Mouse (Mus musculus): ENCODE data around the gene Rcsd1.
A peak's percentile ranks its signal among the peaks of the same experiment; 100 is the strongest.

Rcsd1 gene

DNA sequence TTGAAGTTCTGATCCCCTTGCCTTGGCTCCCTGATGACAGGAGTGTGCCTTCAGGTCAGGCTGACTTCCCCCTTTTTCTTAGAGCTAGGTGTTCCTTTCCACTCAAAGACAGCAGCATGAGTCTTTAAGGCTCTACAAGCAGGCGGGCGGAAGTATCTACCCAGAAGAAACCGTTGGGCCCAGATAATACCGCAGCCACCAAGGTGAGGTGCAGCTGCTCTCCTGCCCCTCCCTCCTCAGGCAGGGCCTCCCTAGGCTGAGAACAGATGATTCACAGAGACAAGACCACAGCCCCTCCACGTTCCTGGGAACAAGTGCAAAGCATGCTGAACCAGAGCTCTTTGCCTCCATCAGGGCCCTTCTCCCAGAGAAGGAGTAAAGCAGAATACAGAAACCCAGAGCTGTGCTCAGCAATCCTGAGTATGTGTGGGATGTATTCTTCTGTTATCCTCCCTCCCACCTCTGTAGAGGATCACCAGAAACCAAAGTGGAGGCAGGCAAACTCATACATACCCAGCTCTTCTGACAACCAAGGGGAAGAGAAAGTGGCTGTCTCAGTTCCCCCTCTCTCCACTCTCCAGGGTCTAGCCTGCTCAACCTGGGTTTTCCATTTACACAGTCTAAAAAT, at the start of gene Rcsd1:
Rcsd1 (minus strand) TSS at position 129 of the 628 bp plus-strand sequence.
- no peak for DNase-seq (ENCODE audit: low spot score)

DNA sequence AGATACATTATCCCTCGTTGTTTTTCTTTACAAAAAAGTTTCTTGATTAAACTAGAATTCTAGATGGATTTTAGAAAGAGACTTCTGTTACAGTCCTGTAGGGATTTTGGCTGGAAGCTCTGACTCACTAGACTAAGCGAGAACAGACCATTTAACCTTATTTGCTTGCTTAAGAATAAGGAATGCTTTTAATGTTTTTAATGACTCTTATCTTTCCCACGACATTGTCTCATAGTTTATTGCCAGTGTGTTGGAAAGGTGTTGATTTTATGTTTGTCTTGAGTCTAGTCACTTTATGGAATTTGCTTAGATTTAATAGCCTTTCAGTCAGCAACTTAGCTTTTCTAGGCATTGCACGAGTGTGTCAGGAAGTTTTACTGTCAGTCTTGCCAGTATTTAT, 45.6 kb upstream of the Rcsd1 start:
- DNase-seq (ENCODE audit: low spot score), result no peak

DNA sequence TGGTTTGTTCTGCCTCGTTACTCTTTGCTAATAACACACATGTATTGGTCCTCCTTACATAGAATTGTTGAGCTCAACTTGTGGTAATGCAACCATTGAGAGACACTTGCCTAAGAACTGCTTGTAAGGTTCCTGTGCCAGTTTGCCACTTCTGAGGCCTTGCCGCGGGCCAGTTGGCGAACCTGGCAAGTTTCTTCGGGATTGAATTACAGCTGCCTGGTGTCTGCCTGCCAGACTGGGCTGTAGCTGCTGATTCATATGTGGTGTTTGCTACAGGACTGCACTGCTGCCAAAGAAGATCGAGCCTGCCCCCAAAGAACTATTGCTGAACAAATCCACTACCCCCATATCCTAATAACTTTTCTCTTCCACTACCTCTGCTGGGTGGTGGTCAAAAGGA, 44.6 kb upstream of the Rcsd1 start:
- DNase-seq (ENCODE audit: low spot score), result no peak

DNA sequence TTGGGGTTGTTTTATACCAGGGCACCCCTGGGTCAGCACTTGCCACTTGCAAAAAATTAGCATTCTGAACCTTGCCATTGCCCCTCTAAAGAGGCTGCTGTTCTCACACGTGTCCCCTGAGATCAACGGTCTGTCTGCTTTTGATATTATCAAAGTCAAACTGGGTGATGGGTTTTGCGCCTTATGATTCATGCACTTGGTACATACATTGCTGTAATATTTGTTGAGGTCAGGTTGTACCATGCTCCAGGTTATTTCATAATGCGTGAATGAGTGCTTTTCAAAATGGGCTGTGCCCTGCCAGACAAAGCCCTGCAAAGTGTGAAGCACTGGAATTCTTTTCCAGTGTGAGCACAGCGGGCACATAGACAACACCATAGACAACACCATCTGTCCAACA, 42.3 kb upstream of the Rcsd1 start:
- no peak for DNase-seq (ENCODE audit: low spot score)

DNA sequence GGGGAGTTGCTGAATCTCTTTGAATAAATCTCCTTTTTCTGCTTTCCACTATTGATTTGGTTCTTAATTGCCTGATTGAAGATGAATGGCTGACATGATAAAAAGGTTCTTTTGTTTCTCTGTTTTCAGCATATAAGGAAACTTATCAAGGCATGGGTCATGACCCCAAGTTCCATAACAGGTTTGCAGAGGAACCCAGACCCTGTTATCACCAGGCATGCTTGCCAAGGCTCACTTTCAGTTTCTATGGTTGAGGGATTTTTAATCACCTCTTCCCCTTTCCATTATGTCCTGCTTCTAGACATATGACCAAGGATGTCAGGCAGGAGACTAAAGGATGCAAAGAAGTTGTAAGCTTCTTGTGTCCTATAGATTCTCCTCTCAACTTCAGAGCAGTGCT, 41.6 kb upstream of the Rcsd1 start:
- no peak for DNase-seq (ENCODE audit: low spot score)

DNA sequence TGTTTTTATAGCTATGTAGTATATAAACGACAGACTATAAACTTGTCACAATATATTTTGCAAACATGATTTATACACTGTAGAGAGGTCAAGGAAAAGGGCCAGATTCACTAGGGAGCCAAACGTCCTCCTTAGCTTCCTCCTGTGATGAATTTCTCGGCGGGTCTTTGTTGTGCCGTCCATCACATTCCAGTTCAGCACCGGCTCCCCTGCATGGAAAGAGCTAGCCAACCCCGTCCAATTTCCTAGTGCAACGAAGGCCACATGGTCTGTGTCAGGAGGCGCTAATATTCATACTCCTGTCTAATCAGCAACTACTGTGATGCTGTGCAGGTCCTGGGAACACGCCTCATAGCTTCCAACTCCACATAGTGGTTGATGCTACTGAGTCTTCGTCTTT, 38.5 kb upstream of the Rcsd1 start:
- DNase-seq (ENCODE audit: low spot score), result peak; percentile 57

DNA sequence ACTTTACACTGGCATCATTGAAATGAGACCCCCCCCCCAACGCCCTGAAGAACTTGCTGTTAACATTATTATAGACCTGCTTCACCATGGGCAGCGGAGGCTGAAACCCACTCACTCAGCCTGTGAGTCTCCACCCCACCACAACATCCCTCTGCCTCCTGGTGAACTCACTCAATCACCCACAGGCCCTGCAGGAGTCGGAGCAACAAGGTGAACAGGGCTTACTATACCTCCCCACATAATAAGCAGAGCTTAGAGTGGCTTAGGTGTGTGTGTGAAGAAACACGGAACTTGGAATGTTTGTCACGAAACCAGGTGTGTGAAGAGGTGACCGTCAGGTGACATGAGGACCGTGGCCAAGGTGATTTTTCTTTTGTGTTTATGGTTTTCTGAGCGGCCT, 32.4 kb upstream of the Rcsd1 start:
- no peak for DNase-seq (ENCODE audit: low spot score)

DNA sequence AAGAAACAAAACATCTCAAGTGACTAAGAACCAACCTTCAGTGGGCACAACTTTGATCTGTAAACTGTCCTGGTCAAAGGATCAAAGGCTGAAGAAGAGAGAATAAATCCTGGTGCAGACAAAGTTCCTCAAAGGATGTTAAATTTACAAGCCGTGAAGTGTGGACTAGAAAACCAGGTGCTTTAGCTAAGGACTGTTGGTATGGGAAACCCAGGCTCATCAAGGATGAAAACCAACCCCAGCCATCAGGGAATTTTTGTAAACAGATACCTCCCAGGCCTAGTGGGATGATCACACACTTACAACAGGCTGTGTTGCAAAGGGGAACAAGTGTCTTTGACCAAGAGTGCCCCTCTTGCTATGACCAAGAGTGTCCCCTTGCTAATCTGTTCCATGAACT, 29.4 kb upstream of the Rcsd1 start:
- DNase-seq (ENCODE audit: low spot score), result no peak

DNA sequence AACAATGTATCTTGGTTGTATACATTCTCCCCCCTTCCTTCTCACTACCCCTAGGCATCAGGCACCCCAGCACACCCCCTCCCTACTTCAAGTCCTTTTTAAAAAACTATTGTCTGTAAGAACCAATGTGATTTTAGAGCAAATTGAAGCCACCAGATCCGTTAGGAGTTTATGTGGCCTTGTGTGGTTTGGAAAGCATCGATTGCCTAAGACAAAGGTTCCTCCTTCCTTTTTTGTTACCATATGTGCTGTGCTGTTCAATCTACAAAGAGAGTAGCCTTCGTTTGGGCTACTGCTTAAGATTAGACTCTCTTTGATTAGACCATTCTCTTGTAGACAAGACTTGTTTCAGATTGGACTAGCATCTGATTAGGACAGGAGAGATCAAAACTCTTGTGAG, 28.3 kb upstream of the Rcsd1 start:
- DNase-seq (ENCODE audit: low spot score), result no peak

DNA sequence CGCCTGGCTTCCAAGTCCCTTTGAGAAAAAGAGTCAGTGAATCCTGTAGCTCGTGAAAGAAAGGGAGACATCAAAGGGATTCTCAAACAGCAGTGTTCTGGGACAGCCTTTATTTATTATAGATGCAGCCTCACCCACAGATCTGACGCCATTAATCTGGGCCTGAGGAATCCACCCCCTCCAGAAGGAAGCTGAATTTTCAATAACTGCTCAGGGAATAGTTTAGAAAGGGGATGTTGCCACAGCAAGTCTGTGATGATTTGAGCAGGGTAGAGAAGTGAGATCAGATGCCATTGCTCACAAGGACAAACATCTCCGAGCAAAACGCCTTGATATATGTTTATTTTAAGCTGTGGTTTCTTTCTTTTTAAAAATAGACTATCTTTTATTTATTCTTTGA, 27.9 kb upstream of the Rcsd1 start:
- no peak for DNase-seq (ENCODE audit: low spot score)

DNA sequence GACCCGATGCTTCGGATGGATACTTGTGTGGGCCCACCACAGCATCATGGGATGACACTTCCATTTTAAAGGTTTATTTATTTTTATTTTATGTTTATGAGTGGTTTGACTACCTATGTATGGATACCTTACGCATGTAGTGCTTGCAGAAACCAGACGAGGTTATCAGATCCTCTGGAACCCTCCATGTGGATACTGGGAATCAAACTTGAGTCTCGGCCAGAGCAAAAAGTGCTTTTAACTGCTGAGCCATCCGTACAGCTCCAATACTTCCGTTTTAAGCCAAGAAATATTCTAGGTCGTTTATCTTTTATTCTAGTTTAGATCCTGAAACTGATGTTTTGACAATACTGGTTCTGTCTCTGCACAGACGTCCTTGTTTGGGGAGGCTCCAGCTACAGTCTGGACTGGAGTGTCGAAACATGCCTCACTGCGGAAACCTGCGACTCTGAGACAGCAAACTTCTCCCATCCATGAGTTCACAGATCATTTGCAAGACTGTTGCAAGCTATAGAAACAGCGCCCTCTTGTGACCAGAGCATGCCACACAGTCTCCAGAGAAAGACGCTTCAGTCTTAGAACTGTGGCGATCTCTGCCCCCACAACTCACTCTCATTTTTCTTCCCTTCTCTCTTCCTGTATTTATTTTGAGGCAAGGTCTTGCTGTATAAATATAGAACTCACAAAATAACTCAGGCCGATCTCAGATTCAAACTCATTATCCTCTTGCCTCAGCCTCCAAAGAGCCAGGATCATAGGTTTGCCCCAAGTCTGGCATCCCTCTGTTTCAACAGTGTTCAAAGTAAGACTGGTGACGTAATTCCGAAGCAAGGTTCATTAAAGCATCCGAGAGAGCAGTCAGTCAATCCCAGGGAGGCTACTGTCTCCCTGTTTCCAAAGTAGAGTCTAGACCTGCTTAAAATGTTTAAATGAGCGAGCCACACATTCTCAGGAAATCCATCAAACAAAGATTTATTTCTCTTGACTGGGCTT, 26.6 kb upstream of the Rcsd1 start:
- peak; percentile 97 for DNase-seq (ENCODE audit: low spot score)

DNA sequence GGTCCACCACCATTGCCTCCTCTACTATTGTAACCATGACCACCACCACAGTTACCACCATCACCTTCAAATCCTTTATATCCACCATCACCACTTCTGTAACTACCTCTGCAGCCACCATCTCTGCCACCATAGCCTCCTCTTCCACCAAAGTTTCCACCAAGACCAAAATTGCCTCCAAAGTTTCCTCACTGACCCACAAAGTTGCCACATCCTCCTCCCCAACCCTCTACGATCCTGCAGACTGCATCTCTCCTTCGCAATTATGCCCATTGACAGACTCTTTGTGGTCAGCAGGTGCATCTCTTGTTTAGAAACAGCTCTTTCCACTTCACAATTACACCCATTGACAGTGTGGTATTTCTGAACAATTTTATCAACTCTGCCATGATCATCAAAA, 25.3 kb upstream of the Rcsd1 start:
- no peak for DNase-seq (ENCODE audit: low spot score)

DNA sequence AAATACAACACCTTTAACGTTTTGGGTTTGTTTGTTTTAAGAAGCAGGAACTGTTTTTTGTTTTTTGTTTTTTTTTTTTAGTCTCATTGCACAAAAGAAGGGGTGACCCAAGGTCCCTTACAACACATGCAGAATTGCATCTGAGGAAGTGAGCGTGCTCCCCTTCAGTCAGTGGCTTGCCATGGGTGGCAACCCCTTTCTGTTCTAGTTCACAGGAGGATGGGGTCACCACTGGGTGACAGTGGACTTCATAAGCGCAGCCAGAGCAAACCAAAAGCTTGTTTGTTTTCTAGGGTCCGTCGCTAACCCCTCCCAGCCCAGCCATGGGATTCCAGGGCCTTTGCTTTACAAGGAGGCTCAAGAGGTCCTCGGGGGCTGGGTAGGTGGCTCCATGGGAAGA, 22.0 kb upstream of the Rcsd1 start:
- no peak for DNase-seq (ENCODE audit: low spot score)

DNA sequence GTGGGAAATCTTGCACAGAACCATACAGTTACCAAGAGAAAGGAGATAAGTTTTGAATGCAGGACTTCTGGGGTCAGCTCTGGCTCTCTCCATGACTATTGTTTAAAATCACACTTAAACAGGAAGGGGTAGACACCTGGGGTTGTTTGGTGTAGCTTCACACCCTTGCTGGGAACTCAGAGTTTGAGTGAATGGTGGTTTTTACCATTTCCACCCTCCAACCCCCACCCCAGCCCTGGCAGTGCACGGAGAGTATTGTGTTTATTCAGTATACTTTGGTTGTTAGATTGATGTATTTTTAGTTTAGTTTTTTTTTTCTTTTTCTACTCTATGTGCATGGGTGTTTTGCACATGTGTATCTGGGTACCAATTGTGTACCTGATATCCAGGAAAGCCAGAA, 20.6 kb upstream of the Rcsd1 start:
- no peak for DNase-seq (ENCODE audit: low spot score)

DNA sequence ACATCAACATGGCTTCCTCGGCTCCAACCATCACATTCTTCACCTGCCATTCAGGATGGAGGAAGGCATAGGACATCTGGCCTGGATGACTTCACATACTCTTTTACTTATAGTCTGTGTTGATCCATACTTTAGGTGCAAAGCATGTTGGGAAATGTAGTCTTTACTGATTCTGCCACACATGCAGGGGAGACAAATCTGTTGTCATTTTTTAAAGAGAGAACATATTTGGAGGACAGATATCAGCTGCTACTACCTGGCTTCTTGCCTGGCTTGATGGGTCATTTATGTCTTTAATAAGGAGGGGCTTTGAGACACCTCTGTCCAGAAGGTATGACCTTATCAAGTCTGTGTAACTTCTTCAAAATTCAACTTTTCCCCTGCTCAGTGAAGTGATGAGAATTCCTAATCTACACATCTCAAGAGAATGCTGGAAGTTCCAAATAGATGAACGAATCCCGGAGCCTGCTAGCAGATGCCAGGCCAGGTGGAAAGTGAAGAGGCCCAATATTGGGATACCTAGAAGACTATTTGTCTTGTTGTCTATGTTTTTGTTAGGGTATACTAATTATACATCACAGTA, 18.6 kb upstream of the Rcsd1 start:
- DNase-seq (ENCODE audit: low spot score), result no peak

DNA sequence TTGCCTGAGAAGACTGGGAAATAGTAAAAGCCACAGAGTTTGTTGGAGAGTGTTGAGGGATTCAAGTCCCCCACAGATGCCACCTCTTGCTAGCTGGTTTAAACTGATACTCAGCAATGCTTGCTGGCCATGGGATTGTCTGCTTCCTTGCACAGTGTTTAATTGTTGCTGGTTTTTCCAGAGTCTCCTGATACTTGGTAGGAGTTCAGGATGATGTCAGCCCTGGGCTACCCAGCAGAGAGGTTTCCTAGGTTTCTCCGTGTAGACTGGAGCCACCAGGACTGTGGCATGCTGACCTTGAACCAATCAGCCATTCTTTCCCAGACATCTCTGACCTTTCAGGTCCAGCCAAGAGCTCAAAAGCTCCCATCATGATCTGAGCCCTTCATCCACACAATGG, 17.4 kb upstream of the Rcsd1 start:
- DNase-seq (ENCODE audit: low spot score), result no peak

DNA sequence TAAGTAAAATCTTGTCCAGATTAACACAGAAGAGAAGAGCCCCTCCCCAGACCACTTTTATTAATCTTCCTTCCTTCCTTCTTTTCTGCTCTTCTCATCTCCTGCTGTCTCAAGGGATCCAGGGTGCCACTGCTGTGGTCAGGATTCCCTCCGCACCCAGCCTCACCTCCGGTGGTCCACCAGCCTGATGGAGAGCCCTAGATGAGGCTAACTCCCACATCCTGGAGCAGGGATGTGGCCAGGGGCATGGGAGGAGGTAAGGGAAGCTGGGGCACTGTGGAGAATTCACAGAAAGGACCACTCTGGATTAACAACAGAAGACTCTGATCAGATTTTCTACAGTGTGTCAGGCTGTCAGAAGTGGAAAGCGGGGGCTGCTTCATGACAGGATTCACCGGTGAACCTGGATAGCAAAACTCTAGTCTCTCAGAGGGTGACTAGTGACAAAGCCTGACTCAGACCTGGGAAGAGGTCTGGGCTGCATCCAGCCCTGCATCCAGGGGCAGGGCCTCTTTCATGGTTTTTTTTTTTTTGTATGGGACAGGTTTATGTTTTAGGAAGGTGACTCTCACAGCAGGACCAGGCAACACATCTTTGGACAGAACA, 15.6 kb upstream of the Rcsd1 start:
- no peak for DNase-seq (ENCODE audit: low spot score)

DNA sequence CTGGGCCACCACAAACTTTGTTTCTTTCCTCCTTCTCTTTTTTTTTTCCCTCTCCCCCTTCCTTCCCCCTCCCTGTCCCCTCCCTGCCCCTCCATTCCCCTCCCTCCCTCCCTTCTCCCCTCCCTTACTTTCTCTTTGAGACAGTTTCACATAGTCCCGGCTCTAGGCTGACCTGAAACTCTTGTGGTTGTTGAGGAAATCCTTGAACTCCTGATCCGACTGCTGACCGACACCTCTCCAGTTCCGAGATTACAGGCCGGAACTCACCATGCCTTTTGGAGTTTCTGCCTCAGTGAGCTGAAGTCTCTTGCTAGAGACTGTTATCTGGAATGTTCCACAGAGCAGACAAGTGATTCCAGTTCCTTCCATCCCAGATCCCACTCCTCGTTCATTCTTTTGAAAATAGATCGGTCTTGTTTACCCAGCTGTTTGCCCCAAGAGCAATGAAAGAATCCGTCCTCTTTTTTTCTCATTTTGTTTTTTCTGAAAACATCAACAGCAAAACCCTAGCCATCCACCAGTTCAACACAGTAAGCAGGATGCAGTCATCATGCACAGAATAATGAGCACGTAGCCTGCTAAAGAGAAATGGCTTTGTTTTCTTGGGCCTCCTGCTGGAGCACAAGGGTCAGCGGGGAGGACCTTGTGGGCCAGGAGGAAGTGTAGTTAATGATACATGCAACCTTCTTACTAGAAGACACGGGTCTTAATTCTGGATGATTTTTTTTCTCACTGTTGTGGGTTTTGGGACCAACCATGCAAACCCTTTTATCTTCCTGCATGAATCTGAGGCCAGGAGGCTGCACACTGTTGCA, 14.9 kb upstream of the Rcsd1 start:
- peak; percentile 48 for DNase-seq (ENCODE audit: low spot score)

DNA sequence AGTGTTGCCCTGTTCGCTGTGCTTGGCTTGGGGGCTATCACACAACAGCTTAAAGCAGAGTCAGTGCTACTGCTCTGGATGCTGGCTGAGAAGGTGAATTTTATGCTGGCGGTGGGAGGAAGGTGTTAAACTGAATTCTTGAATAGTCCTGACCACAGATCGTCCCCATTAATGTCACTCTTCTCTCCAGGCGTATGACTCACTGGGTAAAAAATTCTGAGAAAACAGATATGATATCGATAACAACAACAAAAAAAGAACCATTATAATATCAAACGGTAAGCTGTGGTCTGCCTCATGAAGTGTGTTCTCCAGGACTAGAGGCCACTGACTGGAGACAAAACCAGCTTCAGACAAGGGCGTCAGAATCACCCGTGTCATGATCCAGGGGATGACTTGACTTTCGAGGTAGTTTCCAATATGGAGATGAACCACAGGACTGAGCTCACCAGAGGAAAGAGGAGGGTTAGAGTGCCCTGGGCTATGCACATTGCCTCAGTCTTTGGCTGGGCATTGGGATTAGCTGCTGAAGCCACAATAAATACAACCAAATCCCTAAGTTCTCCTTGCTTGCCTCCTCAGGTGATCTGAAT, 13.1 kb upstream of the Rcsd1 start:
- DNase-seq (ENCODE audit: low spot score), result no peak

DNA sequence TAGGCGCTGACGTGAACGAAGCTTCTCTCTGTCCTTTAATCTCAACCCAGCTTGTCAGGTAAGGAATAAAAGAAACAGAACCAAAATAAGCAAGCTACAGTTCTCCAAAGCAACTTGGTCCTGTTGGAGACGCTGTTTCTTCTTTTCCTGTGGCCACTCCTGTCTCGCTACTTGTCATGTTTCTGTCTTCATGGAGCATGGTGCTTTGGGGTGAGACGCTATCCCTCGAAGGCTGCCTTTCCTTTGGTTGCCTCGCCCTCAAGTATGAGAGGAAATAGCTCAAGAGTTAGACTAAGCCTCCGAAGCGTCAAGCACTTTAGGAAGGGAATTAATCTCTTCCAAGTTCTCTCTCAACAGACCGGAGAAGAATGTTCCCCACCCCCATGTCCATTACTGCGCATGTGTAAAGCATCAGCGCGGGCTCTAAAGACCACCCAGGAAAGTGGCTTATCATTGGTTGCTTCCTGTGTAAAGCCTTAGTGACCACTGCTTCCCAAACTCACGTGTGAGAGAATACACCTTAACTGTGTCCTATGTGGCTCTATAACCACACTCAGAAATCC, 9.1 kb upstream of the Rcsd1 start:
- no peak for DNase-seq (ENCODE audit: low spot score)

All from embryo, embryonic 10.5 days (tissue).